Mouse (Mus musculus) lung, embryonic 14.5 days (tissue): ENCODE data around the gene Surf2. TPM values are rescaled to one million over a fixed set of nuclear protein-coding genes. Genes with fewer than 3 reads are reported as not detected.
"Not testable (repeated sequence)": the region's sequence is repeated elsewhere in the genome, so short reads cannot be mapped to it uniquely, and the experiment has no call there.

Source experiments
- ATAC-seq: fragments of 200-750 bp; cut with Nextera tagmentation; 2 replicates; pipeline ENCODE4 v1.8.0; 2017; ENCODE audit warnings: mild to moderate bottlenecking, moderate TSS enrichment, moderate library complexity; ENCODE audit not compliant: insufficient read depth
- DNase-seq: peaks from one replicate; pipeline ENCODE4 v3.0.0-alpha.2; 2015
- H3K27ac ChIP-seq: fragments of 300-500 bp; sonication (generic); 2 replicates; pipeline ENCODE4 v1.5.1; 2014; ENCODE audit warnings: low read depth, mild to moderate bottlenecking, moderate library complexity
- H3K27me3 ChIP-seq: fragments of 300-500 bp; sonication (generic); 2 replicates; pipeline ENCODE4 v1.6.1; 2014; ENCODE audit warnings: low read length, control low read depth; ENCODE audit not compliant: insufficient read depth
- H3K36me3 ChIP-seq: fragments of 300-500 bp; sonication (generic); 2 replicates; pipeline ENCODE4 v1.6.1; 2014; ENCODE audit warnings: control low read depth; ENCODE audit not compliant: insufficient read depth
- H3K4me1 ChIP-seq: fragments of 300-500 bp; sonication (generic); 2 replicates; pipeline ENCODE4 v1.6.1; 2014; ENCODE audit warnings: antibody characterized with exemption, control low read depth; ENCODE audit not compliant: insufficient read depth
- H3K4me2 ChIP-seq: fragments of 300-500 bp; sonication (generic); 2 replicates; pipeline ENCODE4 v1.6.1; 2014; ENCODE audit warnings: mild to moderate bottlenecking
- H3K4me3 ChIP-seq: fragments of 300-500 bp; sonication (generic); 2 replicates; pipeline ENCODE4 v1.5.1; 2014; ENCODE audit warnings: low read depth, low read length
- H3K9ac ChIP-seq: fragments of 300-500 bp; sonication (generic); 2 replicates; pipeline ENCODE4 v1.6.1; 2014
- H3K9me3 ChIP-seq: fragments of 300-500 bp; sonication (generic); 2 replicates; pipeline ENCODE4 v1.6.1; 2016; ENCODE audit warnings: low read depth, low read length, control low read depth
- CTCF ChIP-seq: IDR thresholded peaks from 2 replicates; pipeline ENCODE4 v1.5.1; 2016; ENCODE audit warnings: antibody characterized with exemption, low read depth
- WGBS: fragments of 180-500 bp; shearing (Covaris S2); extraction: QIAGEN DNeasy Blood & Tissue Kit; methylation state at CpG from one replicate; pipeline ENCODE4 v1.1.7; 2014; 5-methylcytosine and 5-hydroxymethylcytosine counted together
- polyA plus RNA-seq: library from polyadenylated mRNA; unstranded; fragments of >200 nt; fragmentation: Nextera tagmentation; extraction: Ambion mirVana; gene quantifications from 2 replicates; pipeline ENCODE4 v1.2.1, GENCODE M21; 2014

The Surf2 gene
- polyA plus RNA-seq = 33.2 and 35.5 TPM in 2 replicates

DNA sequence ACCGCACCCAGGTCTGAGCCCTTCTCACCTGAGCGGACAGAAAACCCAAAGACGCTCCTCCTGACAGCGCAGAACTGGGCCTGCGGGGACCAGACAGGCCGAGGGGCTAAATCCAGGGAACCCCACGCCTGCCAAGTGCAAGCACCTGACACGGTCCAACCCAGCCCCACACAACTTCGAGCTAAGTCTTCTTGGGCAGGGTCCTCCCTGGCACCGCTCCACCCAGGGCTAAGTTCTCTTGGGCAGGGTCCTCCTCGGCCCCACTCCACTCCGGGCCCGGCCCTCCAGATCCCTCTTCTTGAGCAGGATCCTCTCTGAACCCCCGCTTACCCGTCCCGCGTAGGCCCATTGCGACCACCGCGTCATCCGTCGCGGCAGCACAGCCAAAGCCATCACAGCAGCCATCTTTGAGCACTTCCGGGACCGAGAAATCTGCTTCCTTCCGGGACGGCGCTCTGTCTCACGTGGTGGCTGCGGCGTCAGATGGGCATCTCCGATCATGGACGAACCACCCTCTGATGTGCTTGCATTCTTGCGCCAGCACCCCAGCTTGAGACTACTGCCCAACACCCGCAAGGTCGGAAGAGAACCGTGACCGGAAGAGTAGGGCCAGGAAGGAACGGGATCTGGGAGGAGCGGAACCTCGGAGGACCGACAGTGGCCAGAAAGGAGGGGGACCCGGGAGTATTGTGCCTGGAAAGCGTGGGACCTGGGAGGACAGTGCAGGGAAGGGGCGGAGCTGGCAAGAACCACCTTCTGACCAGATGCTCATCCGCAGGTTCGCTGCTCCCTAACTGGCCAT lies at the start of gene Surf2, which contains the start of gene Surf1:
Gene Surf2, plus strand, starts transcription at position 441 of the 802 bp plus-strand sequence.
Gene Surf1, minus strand, starts transcription at position 604 of the 802 bp plus-strand sequence.
- H3K4me3 ChIP-seq = peak within 1 kb of the TSS; percentile 76
- no peaks in the 10 kb centered on the region for H3K9me3 ChIP-seq
- ATAC-seq (peak; percentile 71), DNase-seq (peak; percentile 88)
- no peaks in the 10 kb centered on the region for H3K27me3 ChIP-seq
- H3K36me3 ChIP-seq = peaks cover 70% of the 10 kb centered on the region
- WGBS = under 1% methylated on average over 47 of the region's 47 CpGs
- H3K4me1 ChIP-seq = peaks cover 2% of the 10 kb centered on the region; the same call in 1 of the 2 replicates
- TF ChIP-seq CTCF = no peak
- peak within 1 kb of the TSS; percentile 96 for H3K4me2 ChIP-seq
- peak within 1 kb of the TSS; percentile 74 for H3K9ac ChIP-seq
- peak within 1 kb of the TSS; percentile 61 for H3K27ac ChIP-seq

DNA sequence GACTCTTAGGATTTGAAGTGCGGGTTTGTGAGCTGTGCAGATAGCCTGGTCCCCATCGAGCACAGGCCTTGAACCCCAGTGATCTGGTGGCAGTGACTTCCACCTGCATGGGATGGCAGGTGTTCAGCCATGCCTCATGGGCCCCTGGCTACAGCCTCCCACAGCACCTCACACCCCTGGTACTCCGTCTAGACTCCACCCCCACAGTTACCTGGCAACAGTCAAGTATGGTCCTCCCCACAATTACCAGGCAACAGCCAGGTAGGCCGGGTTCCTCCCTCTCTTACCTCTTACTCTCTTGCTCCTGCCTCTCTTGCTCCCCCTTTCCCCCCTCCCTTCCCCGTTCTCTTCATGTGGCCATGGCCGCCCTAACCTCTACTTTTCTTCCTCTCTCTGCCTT lies 45.5 kb upstream of the Surf2 start:
- no peak for ATAC-seq
- Histone ChIP-seq H3K4me3 (no peak overlapping the region), H3K27me3 (no peaks in the 10 kb centered on the region), H3K4me2 (no peak overlapping the region), H3K4me1 (no peaks in the 10 kb centered on the region), H3K36me3 (no peaks in the 10 kb centered on the region), H3K27ac (no peak overlapping the region), H3K9ac (no peak overlapping the region), H3K9me3 (no peaks in the 10 kb centered on the region)
- TF ChIP-seq CTCF = no peak
- 55% methylated on average over 6 of the region's 6 CpGs for WGBS
- no peak for DNase-seq

DNA sequence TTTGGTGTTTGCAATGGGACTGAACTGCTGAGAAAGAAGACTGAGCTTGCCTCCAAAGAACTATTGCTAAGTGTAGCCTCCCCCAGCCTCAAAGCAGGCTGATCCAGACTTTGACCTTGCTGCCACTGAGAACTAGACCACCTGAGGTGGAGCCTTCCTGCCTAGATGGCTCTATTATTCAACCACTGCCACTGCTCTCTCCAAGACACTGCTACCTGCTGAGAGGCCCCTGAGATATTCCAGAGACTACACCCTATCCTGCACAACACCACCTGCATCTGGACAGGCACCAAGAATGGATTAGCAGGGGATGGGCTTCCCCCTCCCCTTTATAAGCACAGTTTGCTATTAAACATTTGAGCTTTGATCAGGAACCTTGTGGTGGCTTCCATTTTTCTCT lies 37.6 kb upstream of the Surf2 start:
- ATAC-seq = no peak
- Histone ChIP-seq H3K4me3 (no peak overlapping the region), H3K9ac (no peak overlapping the region), H3K27ac (no peak overlapping the region), H3K4me1 (no peaks in the 10 kb centered on the region), H3K36me3 (no peaks in the 10 kb centered on the region), H3K4me2 (no peak overlapping the region), H3K27me3 (no peaks in the 10 kb centered on the region), H3K9me3 (0 out of 2 replicates have a peak, but pooled peaks cover 3% of the 10 kb centered on the region)
- TF ChIP-seq CTCF = no peak
- DNase-seq = no peak

DNA sequence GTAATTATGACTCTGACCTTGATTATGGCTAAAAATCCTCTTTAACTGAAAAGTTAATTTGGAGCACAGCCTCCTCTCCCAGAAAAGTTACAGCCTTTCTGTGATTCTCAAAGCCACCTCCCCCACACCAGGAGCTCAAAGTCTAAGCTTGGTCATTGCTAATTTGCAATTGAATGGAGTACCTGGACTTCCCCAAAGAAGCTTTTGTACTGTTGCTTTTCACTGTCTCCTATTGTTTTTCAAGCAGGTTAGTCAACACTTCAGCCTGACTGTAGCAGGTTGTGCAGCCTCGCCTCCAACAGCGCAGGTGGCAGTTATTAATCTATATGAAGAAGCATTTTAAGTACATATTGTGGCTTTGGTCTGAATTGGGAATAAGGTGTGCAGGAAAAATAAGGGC lies 30.6 kb upstream of the Surf2 start:
- WGBS = 81% methylated on average over 2 of the region's 2 CpGs
- not testable (repeated sequence) for H3K27me3 ChIP-seq, DNase-seq, H3K9me3 ChIP-seq, H3K4me2 ChIP-seq, H3K27ac ChIP-seq, ATAC-seq, H3K4me1 ChIP-seq, H3K4me3 ChIP-seq, H3K9ac ChIP-seq
- H3K36me3 ChIP-seq = peaks cover 22% of the 10 kb centered on the region

DNA sequence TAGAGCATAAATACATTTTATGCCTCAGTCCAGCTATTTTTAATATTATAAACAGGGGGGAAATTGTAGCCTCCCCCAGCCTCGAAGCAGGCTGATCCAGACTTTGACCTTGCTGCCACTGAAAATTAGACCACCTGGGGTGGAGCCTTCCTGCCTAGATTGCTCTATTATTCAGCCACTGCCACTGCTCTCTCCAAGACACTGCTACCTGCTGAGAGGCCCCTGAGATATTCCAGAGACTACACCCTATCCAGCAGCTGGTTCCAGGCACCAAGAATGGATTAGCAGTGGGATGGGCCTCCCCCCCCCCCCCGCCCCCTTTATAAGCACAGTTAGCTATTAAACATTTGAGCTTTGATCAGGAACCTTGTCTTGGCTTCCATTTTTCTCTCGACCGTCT lies 30.0 kb upstream of the Surf2 start:
- H3K9me3 ChIP-seq, H3K27me3 ChIP-seq, H3K4me1 ChIP-seq, H3K4me2 ChIP-seq, ATAC-seq, DNase-seq, H3K9ac ChIP-seq, H3K4me3 ChIP-seq, H3K27ac ChIP-seq: not testable (repeated sequence)
- 80% methylated on average over 4 of the region's 4 CpGs for WGBS
- peaks cover 28% of the 10 kb centered on the region for H3K36me3 ChIP-seq

DNA sequence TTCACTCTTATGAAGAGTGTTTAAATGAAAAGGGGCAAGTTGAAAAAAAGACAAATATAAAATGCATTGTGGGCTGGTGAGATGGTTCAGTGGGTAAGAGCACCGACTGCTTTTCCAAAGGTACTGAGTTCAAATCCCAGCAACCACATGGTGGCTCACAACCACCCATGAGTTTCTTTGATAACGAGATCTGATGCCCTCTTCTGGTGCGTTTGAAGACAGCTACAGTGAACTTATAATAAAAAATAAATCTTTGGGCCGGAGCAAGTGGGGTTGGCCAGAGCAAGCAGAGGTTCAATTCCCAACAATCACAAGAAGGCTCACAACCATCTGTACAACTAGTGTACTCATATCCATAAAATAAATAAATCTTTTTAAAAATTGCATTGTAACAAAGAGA lies 20.3 kb upstream of the Surf2 start:
- 92% methylated on average over 4 of the region's 4 CpGs for WGBS

DNA sequence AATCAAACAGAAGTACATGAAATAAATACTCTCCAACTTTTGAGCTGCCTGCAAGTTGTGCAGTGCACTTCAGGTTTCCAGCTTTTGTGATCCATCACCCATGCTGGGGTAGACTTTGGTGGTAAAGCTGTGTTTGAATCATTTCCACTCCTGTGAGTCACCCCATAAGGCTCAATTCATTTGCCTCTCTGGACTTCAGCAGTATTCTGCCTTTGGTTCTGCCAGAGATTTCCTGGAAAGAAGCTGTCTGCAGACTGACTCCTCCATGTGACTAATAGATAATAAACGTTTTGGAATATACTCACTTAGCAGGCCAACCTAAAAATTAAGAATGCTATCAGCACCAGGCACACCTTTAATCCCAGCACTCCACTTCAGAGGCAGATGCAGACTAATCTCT lies 15.4 kb upstream of the Surf2 start:
- DNase-seq (no peak), ATAC-seq (no peak)
- H3K27ac ChIP-seq = no peak overlapping the region
- H3K4me1 ChIP-seq = peaks cover 10% of the 10 kb centered on the region; the same call in 1 of the 2 replicates
- H3K36me3 ChIP-seq = peaks cover 61% of the 10 kb centered on the region
- 68% methylated on average over 1 of the region's 1 CpGs for WGBS
- H3K9ac ChIP-seq = no peak overlapping the region
- H3K9me3 ChIP-seq = no peaks in the 10 kb centered on the region
- H3K4me3 ChIP-seq = no peak overlapping the region
- no peaks in the 10 kb centered on the region for H3K27me3 ChIP-seq
- no peak overlapping the region for H3K4me2 ChIP-seq
- no peak for TF ChIP-seq CTCF

More for the DNA sequence above, 20.3 kb upstream of the Surf2 start:
- Histone ChIP-seq H3K27ac (no peak overlapping the region), H3K9me3 (no peaks in the 10 kb centered on the region), H3K9ac (no peak overlapping the region), H3K4me2 (no peak overlapping the region), H3K4me3 (no peak overlapping the region), H3K27me3 (no peaks in the 10 kb centered on the region), H3K4me1 (no peaks in the 10 kb centered on the region), H3K36me3 (peaks cover 90% of the 10 kb centered on the region)
- DNase-seq = no peak
- ATAC-seq = no peak
- no peak for TF ChIP-seq CTCF
